Mouse (Mus musculus): Measurements from ENCODE around the gene Slc2a6. TPM values are rescaled to one million over a fixed set of nuclear protein-coding genes. Genes with fewer than 3 reads are reported as not detected.
A peak's percentile ranks its signal among the peaks of the same experiment; 100 is the strongest.

Gene Slc2a6
- total and polyA plus RNA-seq, 2 experiments: 0.46 to 0.50 TPM

DNA sequence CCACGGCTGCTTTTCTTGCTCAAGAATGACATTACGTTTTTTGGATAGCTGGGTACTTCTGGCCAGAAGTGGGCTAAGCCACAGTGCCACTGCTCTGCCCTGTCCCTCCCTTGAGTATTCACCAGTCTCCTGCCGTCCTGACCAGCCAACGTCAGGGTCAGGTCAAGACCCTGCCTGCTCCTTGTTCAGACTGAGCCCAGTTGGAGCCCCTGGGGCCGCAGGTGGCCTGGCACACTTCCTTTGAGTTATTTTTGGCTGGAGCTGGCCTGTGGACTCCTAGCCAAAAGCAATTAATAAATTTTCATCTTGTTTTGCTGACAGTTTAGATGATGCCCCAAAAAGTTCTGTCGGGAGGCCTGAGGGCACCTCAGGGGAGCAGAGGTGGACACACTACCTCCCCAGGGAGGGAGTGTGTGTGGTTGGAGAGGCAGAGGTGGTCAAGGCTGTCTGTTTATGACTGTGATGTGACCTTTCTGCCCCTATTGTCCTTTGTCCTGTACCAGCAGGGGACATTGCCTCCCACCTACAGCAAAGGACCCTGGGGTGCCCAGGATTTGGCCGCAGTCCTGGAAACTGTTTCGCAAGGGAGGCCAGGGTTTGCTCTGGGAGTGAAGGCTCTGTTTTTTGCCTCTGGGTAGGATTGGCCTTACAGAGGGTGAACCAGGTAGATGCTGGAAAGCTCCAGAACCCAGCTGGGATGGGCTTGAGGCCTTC is 14.5 kb upstream of the Slc2a6 start:
- peak overlapping the region; percentile 40 for H3K9ac ChIP-seq (ENCODE audit: low read depth, low read length)
- 0 out of 2 replicates have a peak, but pooled peaks have one; percentile 16 for TF ChIP-seq POLR2A (IDR thresholded peaks at IDR 0.05; ENCODE audit: extremely low read depth, insufficient read depth, low read length)
- TF ChIP-seq CTCF (IDR thresholded peaks at IDR 0.05; ENCODE audit: low read depth, low read length): no peak
- H3K27me3 ChIP-seq (ENCODE audit: control insufficient read depth, insufficient read depth, low read length): no peaks in the 10 kb centered on the region
- DNase-seq (ENCODE audit: extremely low read depth, low read depth, low spot score): peak; percentile 97
- H3K79me2 ChIP-seq (ENCODE audit: control insufficient read depth, insufficient read depth, low read length): no peaks in the 10 kb centered on the region
- H3K4me1 ChIP-seq (ENCODE audit: control insufficient read depth, insufficient read depth, low read length): peaks cover 19% of the 10 kb centered on the region
- no peaks in the 10 kb centered on the region for H3K36me3 ChIP-seq (ENCODE audit: control insufficient read depth, insufficient read depth, low read length)
- 14% methylated on average over 8 of the region's 8 CpGs for WGBS
- H3K27ac ChIP-seq (replicated peaks; ENCODE audit: insufficient read depth, low read depth, low read length): peak overlapping the region; percentile 85
- no peak overlapping the region for H3K4me3 ChIP-seq (ENCODE audit: insufficient read depth, low read depth, low read length)

DNA sequence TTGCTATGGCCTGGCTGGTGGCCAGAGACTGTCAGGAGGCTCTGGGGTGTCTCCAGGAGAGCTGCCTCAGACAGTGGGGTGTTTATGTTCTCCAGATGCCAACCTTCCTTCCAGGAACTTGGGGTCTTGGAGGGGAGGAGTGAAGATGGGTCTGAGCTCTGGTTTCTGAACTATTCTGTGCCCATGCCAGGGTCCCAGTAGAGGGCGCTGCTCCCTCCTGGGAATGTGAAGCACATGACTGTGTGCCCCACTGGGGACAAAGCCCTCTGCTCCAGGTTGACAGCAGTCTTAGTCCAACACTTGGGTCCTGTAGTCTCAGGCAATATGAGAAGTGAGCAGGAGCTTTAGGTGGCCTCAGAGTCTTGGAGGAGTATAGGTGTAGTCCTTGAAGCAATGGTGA is 11.5 kb upstream of the Slc2a6 start:
- H3K36me3 ChIP-seq (ENCODE audit: control insufficient read depth, insufficient read depth, low read length): no peaks in the 10 kb centered on the region
- TF ChIP-seq CTCF (IDR thresholded peaks at IDR 0.05; ENCODE audit: low read depth, low read length) (peak; percentile 58), POLR2A (IDR thresholded peaks at IDR 0.05; ENCODE audit: extremely low read depth, insufficient read depth, low read length) (no peak)
- no peaks in the 10 kb centered on the region for H3K27me3 ChIP-seq (ENCODE audit: control insufficient read depth, insufficient read depth, low read length)
- no peak overlapping the region for H3K27ac ChIP-seq (replicated peaks; ENCODE audit: insufficient read depth, low read depth, low read length)
- H3K4me1 ChIP-seq (ENCODE audit: control insufficient read depth, insufficient read depth, low read length): peaks cover 13% of the 10 kb centered on the region
- DNase-seq (ENCODE audit: extremely low read depth, low read depth, low spot score): no peak
- no peak overlapping the region for H3K9ac ChIP-seq (ENCODE audit: low read depth, low read length)
- no peaks in the 10 kb centered on the region for H3K79me2 ChIP-seq (ENCODE audit: control insufficient read depth, insufficient read depth, low read length)
- WGBS: 24% methylated on average over 1 of the region's 1 CpGs
- no peak overlapping the region for H3K4me3 ChIP-seq (ENCODE audit: insufficient read depth, low read depth, low read length)

DNA sequence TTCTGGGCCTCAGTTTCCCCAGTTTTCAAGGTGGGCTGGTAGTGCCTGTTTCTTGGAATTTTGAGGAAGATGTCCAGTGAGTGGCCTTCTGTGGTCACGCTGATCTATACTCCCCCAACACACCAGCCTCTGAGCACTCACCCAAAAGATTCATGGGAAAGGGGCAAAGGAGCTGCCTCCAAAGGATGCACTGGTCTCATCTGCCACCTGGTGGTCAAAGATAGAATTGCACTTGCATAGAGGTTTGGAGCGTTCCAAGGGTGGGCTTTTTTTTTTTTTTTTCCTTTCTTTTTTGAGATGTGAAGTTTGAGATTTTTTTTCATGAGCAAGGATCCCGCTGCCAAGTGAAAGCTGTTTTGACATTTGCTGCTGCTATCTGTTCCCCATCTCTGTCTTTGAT is 10.8 kb upstream of the Slc2a6 start:
- Histone ChIP-seq H3K9ac (ENCODE audit: low read depth, low read length) (no peak overlapping the region), H3K27ac (replicated peaks; ENCODE audit: insufficient read depth, low read depth, low read length) (no peak overlapping the region), H3K79me2 (ENCODE audit: control insufficient read depth, insufficient read depth, low read length) (no peaks in the 10 kb centered on the region), H3K4me1 (ENCODE audit: control insufficient read depth, insufficient read depth, low read length) (peaks cover 13% of the 10 kb centered on the region), H3K36me3 (ENCODE audit: control insufficient read depth, insufficient read depth, low read length) (no peaks in the 10 kb centered on the region), H3K27me3 (ENCODE audit: control insufficient read depth, insufficient read depth, low read length) (no peaks in the 10 kb centered on the region), H3K4me3 (ENCODE audit: insufficient read depth, low read depth, low read length) (no peak overlapping the region)
- 5% methylated on average over 3 of the region's 3 CpGs for WGBS
- TF ChIP-seq CTCF (IDR thresholded peaks at IDR 0.05; ENCODE audit: low read depth, low read length): peak; percentile 77
- TF ChIP-seq POLR2A (IDR thresholded peaks at IDR 0.05; ENCODE audit: extremely low read depth, insufficient read depth, low read length): no peak
- no peak for DNase-seq (ENCODE audit: extremely low read depth, low read depth, low spot score)

DNA sequence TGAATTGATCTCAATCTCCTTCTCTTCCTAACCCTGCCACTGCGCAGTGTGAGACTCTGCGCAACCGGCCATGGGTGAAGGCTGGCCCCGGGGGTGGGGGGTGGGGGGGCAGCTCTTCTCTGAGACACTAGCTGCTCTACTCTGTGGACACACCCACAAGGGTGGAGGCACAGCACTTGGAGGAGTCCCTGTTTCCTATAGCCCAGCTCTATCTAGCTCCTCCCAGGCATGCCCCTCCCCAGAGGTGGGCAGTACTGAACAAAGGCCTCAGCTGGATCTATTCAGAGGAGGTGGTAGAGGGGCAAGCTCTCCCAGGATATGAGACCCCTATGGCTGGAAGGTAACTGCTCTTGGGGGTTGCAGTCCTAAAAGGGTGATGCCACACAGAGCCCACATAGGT is 9.2 kb upstream of the Slc2a6 start:
- no peak overlapping the region for H3K4me3 ChIP-seq (ENCODE audit: insufficient read depth, low read depth, low read length)
- no peak for TF ChIP-seq POLR2A (IDR thresholded peaks at IDR 0.05; ENCODE audit: extremely low read depth, insufficient read depth, low read length)
- no peak for TF ChIP-seq CTCF (IDR thresholded peaks at IDR 0.05; ENCODE audit: low read depth, low read length)
- H3K36me3 ChIP-seq (ENCODE audit: control insufficient read depth, insufficient read depth, low read length): no peaks in the 10 kb centered on the region
- no peaks in the 10 kb centered on the region for H3K27me3 ChIP-seq (ENCODE audit: control insufficient read depth, insufficient read depth, low read length)
- peaks cover 5% of the 10 kb centered on the region for H3K4me1 ChIP-seq (ENCODE audit: control insufficient read depth, insufficient read depth, low read length)
- no peak for DNase-seq (ENCODE audit: extremely low read depth, low read depth, low spot score)
- H3K9ac ChIP-seq (ENCODE audit: low read depth, low read length): no peak overlapping the region
- no peaks in the 10 kb centered on the region for H3K79me2 ChIP-seq (ENCODE audit: control insufficient read depth, insufficient read depth, low read length)
- H3K27ac ChIP-seq (replicated peaks; ENCODE audit: insufficient read depth, low read depth, low read length): no peak overlapping the region
- WGBS: 82% methylated on average over 4 of the region's 4 CpGs

DNA sequence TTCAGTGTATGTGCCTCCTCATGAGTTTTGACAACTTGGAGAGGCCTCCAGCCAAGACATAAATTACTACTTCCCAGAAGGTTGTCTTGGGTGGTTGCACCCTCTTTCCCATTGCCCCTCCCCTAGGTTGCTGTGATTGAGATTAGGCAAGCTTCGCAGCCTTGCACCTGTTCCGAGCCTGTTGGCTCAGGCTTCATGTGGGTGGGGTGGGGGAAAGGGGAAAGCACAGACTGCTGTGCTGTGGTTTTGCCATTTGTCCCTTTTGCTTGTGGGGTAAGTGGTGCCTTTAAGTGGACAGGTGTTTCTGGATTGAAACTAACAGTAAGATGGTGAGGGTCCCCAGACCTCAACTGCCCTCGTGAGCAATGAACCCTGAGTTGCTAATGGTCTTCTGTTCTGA is 8.2 kb upstream of the Slc2a6 start:
- WGBS: 49% methylated on average over 3 of the region's 3 CpGs
- Histone ChIP-seq H3K9ac (ENCODE audit: low read depth, low read length) (no peak overlapping the region), H3K36me3 (ENCODE audit: control insufficient read depth, insufficient read depth, low read length) (no peaks in the 10 kb centered on the region), H3K27me3 (ENCODE audit: control insufficient read depth, insufficient read depth, low read length) (no peaks in the 10 kb centered on the region), H3K79me2 (ENCODE audit: control insufficient read depth, insufficient read depth, low read length) (no peaks in the 10 kb centered on the region), H3K27ac (replicated peaks; ENCODE audit: insufficient read depth, low read depth, low read length) (no peak overlapping the region), H3K4me3 (ENCODE audit: insufficient read depth, low read depth, low read length) (no peak overlapping the region), H3K4me1 (ENCODE audit: control insufficient read depth, insufficient read depth, low read length) (no peaks in the 10 kb centered on the region)
- TF ChIP-seq CTCF (IDR thresholded peaks at IDR 0.05; ENCODE audit: low read depth, low read length) (no peak), POLR2A (IDR thresholded peaks at IDR 0.05; ENCODE audit: extremely low read depth, insufficient read depth, low read length) (no peak)
- no peak for DNase-seq (ENCODE audit: extremely low read depth, low read depth, low spot score)

DNA sequence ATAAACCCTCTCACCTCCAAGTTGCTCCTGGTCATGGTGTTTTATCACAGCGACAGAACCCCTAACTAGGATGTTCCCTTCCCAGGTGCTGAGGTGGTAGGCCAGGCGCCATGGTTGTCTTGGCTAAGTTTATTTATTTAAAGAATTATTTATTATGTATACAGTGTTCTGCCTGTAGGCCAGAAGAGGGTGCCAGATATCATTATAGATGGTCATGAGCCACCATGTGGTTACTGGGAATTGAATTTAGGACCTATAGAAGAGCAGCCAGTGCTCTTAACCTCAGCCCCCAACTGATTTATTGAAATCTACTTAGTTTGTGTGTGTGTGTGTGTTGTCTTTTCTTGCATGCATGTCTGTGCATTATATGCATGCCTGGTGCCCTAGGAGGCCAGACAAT is 4.6 kb upstream of the Slc2a6 start:
- Histone ChIP-seq H3K27me3 (ENCODE audit: control insufficient read depth, insufficient read depth, low read length) (no peaks in the 10 kb centered on the region), H3K4me1 (ENCODE audit: control insufficient read depth, insufficient read depth, low read length) (no peaks in the 10 kb centered on the region), H3K36me3 (ENCODE audit: control insufficient read depth, insufficient read depth, low read length) (no peaks in the 10 kb centered on the region), H3K4me3 (ENCODE audit: insufficient read depth, low read depth, low read length) (no peak overlapping the region), H3K27ac (replicated peaks; ENCODE audit: insufficient read depth, low read depth, low read length) (no peak overlapping the region), H3K9ac (ENCODE audit: low read depth, low read length) (no peak overlapping the region), H3K79me2 (ENCODE audit: control insufficient read depth, insufficient read depth, low read length) (no peaks in the 10 kb centered on the region)
- WGBS: 75% methylated on average over 2 of the region's 2 CpGs
- no peak for DNase-seq (ENCODE audit: extremely low read depth, low read depth, low spot score)
- TF ChIP-seq POLR2A (IDR thresholded peaks at IDR 0.05; ENCODE audit: extremely low read depth, insufficient read depth, low read length) (no peak), CTCF (IDR thresholded peaks at IDR 0.05; ENCODE audit: low read depth, low read length) (no peak)

All from liver, adult 2 months (tissue).